Mouse (Mus musculus) gonadal fat pad, adult 2 months (tissue): ENCODE measurements around the gene Pde4b. TPM values are rescaled to one million over a fixed set of nuclear protein-coding genes. Genes with fewer than 3 reads are reported as not detected.

Source experiments
- DNase-seq: peaks from one replicate; pipeline ENCODE4 v3.0.0-alpha.2; 2012; ENCODE audit warnings: low read depth
- polyA plus RNA-seq: library from polyadenylated mRNA; depleted of rRNA; stranded (reverse); fragments of >200 nt; gene quantifications from 2 replicates; pipeline ENCODE4 v1.2.3, GENCODE M21; 2012

Gene Pde4b
- polyA plus RNA-seq, 1 experiment, result 5.6 TPM

DNA sequence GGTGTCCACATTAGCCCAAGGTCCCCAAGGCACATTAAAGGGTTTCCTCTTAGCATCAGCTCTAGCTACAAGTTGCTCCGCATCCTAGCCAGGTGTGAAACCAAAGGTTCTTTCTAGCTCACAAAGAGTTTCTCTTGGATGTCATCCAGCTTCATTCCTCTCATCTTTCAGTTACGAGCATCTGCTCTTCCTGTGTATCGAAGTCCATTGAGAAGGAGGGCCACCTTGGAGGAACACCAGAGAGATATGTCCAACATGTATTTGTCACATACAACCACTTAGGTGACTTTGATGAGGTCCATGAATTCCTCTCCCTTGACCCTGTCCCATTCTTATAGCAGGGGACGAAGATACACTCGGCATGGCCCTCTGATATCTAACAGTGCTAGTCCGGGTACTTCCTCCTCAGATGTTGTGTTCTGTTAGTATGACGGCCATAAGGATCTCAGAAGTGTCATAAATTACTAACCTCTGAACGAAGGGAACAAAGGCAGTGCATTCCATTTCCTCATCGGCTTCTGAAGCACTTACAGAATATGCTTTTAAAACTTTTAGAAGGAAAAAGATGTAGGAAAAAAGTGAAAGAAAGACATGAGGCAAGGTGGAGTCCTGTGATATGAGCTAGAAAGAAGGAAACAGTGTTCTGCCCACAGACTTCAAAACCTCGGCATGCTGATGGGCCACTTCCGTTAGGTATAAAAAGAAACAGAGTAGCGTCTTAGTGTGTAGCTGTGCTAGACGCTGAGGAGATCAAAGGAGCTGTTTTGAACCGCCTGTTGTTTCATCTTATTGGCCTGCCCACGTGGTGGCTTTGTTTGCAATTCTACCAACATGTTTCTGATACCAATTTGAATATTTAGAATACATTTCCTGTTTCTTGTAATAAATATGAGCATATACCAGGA is 419.3 kb downstream of the Pde4b start:
- no peak for DNase-seq

GRCm38 (mm10) chr4:102507344-102507743 is 420.0 kb downstream of the Pde4b start:
- DNase-seq, result no peak

GRCm38 (mm10) chr4:102507753-102508152 is 420.4 kb downstream of the Pde4b start:
- DNase-seq, result no peak

DNA sequence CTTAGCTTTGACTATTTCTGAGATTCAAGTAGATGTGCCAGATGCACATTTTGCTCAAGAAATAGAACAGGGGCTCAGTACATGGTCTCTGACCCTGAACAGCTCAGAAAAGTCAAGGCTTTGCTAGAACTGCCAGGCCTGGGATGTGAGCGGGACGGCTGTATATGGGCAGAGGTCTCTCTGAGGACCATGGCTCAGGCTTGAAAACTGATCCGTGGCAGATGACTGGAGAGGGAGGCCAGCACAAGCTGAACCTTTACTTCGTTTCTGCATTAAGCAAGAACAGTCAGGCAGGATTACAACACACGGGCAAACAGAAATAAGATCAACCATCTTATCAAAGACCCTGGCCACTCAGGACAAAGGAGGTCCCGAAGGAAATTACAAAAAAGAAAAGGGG is 422.7 kb downstream of the Pde4b start:
- no peak for DNase-seq

- no peak for DNase-seq
These were observed 423.6 kb downstream of the Pde4b start for GRCm38 (mm10) chr4:102510939-102511391.

- no peak for DNase-seq
These were observed 424.2 kb downstream of the Pde4b start for GRCm38 (mm10) chr4:102511511-102511910.

DNA sequence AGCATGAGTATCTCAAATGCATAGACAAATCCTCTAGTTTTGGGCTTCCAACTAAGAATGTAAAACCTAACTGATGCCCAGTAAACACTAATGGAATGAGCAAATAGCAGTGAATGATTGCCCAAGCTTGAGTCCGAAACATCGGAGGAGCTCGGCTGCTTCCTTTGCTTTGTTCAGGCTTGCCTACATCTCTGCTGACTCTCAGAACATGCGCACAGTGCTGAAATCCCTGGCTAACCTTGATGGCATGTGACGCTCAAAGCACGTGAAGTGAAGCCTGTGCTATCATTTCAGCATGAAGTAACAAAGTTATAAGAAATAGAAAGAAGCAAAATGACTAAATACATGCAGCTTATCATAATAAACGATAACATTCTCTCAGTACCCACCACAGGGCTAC is 425.6 kb downstream of the Pde4b start:
- no peak for DNase-seq

DNA sequence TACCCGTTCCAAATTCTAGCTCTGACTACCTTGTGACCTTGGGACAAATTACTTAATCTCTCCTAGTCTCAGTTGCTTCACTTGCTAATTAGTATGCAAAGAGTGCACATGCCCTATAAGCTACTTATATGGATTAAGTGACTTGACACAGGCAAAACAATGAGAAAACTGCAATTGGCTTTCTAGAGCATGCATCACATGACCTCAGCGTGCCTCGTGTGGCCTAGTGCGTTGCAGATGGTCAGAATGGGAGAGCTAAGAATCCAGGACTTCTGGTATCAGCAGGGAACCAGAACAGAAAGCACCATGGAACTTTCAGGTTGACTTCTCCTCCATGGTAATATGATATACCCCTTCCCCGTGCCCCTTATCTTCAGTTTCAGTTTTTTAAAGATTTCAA is 426.2 kb downstream of the Pde4b start:
- DNase-seq, result no peak

DNA sequence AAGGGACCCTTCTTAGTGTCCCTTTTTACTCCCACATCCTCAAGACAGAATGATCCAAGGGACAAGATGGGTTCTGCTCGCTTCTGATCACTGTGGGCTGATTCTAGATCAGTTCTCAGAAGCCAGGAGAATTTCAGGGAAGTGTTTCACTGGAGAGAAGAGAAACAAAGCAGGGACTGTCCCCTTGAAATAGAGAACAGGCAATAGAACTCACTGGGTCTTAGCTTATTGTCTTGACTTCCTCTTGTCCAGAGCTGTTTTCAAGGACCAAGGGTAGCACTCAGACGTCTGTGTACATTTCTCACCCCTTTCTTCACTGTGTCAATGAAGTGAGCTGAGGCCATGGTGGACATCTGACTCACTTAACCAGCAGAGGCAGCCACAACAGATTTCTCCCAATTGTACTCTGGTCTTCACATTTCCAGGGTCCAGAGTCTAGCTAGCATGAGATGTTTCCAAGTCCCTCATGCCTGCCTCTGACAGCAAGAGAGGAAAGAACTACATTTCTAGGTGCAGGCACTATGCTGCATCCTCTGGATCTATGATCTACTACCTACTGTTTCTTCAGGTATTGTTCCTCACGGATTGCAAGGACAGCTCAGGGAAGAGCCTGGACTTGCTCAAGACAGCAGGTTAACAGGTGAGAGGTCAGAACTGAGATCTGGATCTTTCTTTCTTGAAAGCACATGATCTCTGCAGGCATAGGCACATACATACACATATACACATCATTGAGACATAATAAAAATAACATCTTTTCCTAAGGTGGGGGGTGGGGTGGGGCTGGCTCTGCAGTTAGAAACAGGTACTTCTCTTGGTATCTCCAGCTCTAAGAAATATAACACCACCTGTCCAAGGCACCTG is 427.9 kb downstream of the Pde4b start:
- no peak for DNase-seq

GRCm38 (mm10) chr4:102516395-102516794 is 429.1 kb downstream of the Pde4b start:
- DNase-seq, result peak; percentile 91

GRCm38 (mm10) chr4:102516982-102517630 is 429.8 kb downstream of the Pde4b start:
- no peak for DNase-seq

GRCm38 (mm10) chr4:102517653-102518052 is 430.3 kb downstream of the Pde4b start:
- no peak for DNase-seq

GRCm38 (mm10) chr4:102518341-102518740 is 431.0 kb downstream of the Pde4b start:
- no peak for DNase-seq

- no peak for DNase-seq
These were observed 433.4 kb downstream of the Pde4b start for GRCm38 (mm10) chr4:102520669-102521261.

GRCm38 (mm10) chr4:102521434-102521833 is 434.1 kb downstream of the Pde4b start:
- DNase-seq, result no peak

- no peak for DNase-seq
These were observed 440.0 kb downstream of the Pde4b start for GRCm38 (mm10) chr4:102527361-102527760.

DNA sequence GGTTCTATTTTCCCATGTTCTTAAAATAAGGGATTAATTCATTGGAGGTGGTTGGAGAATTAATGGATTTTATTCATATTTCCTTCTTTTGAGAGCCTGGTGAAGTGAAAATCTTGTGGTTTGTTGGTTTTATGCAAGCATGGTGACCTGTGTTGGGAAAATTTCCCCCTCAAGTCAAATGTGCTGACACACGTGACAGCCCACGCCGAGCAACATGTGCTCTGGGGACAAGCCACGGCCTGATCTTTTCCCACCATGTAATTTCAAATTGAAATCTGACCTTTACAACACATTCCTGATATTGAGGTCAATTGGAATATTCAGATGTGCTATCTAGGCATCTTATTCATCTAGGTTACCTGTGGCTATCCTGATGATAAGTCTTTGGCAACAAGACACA is 443.5 kb downstream of the Pde4b start:
- no peak for DNase-seq

DNA sequence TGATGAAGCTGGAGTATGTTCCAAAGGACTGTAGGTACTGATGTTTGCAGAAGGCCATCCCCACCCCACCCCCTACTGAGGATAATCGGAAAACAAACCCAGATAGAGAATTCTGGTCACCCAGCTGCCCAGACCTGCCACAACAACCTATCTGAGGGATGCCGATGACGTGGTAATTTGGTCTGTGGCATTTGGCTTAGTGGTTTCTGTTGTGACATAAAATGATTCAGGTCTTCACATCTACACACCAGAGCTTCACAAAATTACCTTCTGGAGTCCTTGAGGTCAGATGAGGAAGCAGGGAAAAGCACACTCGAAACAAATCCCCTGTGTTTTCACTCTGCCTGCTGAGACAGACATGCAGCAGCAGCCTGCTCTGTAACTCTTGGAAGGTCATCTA is 444.4 kb downstream of the Pde4b start:
- no peak for DNase-seq

DNA sequence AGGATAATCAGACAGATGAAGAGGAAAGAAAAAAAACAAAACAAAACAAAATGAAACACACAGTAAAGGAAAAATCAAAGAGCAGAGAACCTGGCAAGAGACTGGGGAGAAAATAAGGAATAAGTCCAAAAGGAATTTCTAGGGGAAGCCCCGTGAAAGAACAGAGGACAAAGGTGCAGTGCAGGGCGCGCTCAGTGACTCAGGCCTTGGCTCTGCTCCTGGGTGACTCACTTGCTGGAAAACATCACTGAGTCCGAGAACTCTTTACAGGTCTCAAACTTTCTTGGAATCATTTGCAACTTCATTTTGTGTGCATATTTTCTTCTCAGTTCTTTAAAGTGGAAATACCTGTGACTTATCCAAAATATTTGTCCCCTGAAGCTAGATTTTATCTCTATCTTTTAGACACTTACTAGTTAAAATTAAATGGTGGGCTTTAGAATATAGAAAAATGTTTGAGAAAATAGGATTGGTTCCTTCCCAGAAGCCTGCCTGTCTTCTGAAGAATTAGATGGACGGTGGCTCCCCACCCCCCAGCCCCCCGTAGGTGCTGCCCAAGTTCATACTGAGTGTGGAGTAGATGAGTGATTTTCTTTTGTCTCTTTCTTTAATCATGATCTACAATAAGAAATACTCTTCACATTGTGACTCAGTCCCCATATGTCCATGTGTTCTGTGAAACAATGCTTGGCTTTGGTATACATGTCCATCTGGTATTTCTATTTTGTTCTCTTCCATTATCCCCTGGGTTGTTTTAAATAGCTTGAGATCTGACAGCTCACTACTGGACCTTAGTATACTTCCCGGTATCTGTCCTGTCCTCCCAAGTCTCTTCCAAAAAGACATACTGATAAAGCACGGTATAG is 446.1 kb downstream of the Pde4b start:
- no peak for DNase-seq

- DNase-seq, result no peak
These were observed 446.8 kb downstream of the Pde4b start for GRCm38 (mm10) chr4:102534049-102534730.
